Mouse (Mus musculus): ENCODE data around the gene Spg11. TPM values are rescaled to one million over a fixed set of nuclear protein-coding genes. Genes with fewer than 3 reads are reported as not detected.
"Not testable (repeated sequence)": the region's sequence is repeated elsewhere in the genome, so short reads cannot be mapped to it uniquely, and the experiment has no call there.

Spg11 gene
- polyA plus RNA-seq, 1 experiment from 2014 or later, result 7.5 TPM

- ATAC-seq (ENCODE audit: insufficient number of reproducible peaks, low FRiP score, low TSS enrichment, low read depth), result no peak
- Histone ChIP-seq H3K4me1 (0 out of 2 replicates have a peak, but pooled peaks cover 8% of the 10 kb centered on the region), H3K9me3 (no peaks in the 10 kb centered on the region), H3K9ac (no peak overlapping the region), H3K27ac (no peak overlapping the region), H3K4me3 (no peak overlapping the region), H3K27me3 (no peaks in the 10 kb centered on the region), H3K36me3 (peaks cover 5% of the 10 kb centered on the region; the same call in 1 of the 2 replicates), H3K4me2 (no peak overlapping the region)
- WGBS, result 79% methylated on average over 6 of the region's 6 CpGs
Measured at GRCm38 (mm10) chr2:122031970-122032369, 86.2 kb downstream of the Spg11 start.

- Histone ChIP-seq H3K4me3 (peak overlapping the region; percentile 94), H3K27ac (peak overlapping the region; percentile 92), H3K4me2 (peak overlapping the region; percentile 53), H3K9me3 (no peaks in the 10 kb centered on the region), H3K36me3 (no peaks in the 10 kb centered on the region), H3K4me1 (0 out of 2 replicates have a peak, but pooled peaks cover 8% of the 10 kb centered on the region), H3K9ac (peak overlapping the region; percentile 96), H3K27me3 (no peaks in the 10 kb centered on the region)
- 1% methylated on average over 71 of the region's 71 CpGs for WGBS
- ATAC-seq (ENCODE audit: insufficient number of reproducible peaks, low FRiP score, low TSS enrichment, low read depth), result no peak; the same call in none of the 2 replicates
Measured at GRCm38 (mm10) chr2:122028756-122029700, 89.2 kb downstream of the Spg11 start.

GRCm38 (mm10) chr2:122027862-122028755 lies 90.1 kb downstream of the Spg11 start, which contains the start of gene Eif3j1:
Gene Eif3j1, plus strand, starts transcription at chr2:122028546.
- Histone ChIP-seq H3K9me3 (no peaks in the 10 kb centered on the region), H3K27me3 (no peaks in the 10 kb centered on the region), H3K4me1 (0 out of 2 replicates have a peak, but pooled peaks cover 8% of the 10 kb centered on the region), H3K27ac (peak within 1 kb of the TSS; percentile 92), H3K4me2 (peak within 1 kb of the TSS; percentile 53), H3K4me3 (peak within 1 kb of the TSS; percentile 94), H3K36me3 (no peaks in the 10 kb centered on the region), H3K9ac (peak within 1 kb of the TSS; percentile 96)
- WGBS, result 0% methylated on average over 56 of the region's 67 CpGs
- peak; percentile 100 for ATAC-seq (ENCODE audit: insufficient number of reproducible peaks, low FRiP score, low TSS enrichment, low read depth)

- H3K27me3 ChIP-seq; H3K4me2 ChIP-seq; H3K4me3 ChIP-seq; ATAC-seq (ENCODE audit: insufficient number of reproducible peaks, low FRiP score, low TSS enrichment, low read depth); H3K9ac ChIP-seq; H3K9me3 ChIP-seq; H3K36me3 ChIP-seq; H3K4me1 ChIP-seq; H3K27ac ChIP-seq: not testable (repeated sequence)
- WGBS, result 90% methylated on average over 10 of the region's 10 CpGs
Measured at GRCm38 (mm10) chr2:122027091-122027490, 91.1 kb downstream of the Spg11 start.

GRCm38 (mm10) chr2:122022284-122022683 lies 95.9 kb downstream of the Spg11 start:
- Histone ChIP-seq H3K4me3 (no peak overlapping the region), H3K4me2 (no peak overlapping the region), H3K9ac (no peak overlapping the region), H3K27ac (no peak overlapping the region), H3K27me3 (no peaks in the 10 kb centered on the region), H3K4me1 (no peaks in the 10 kb centered on the region), H3K36me3 (no peaks in the 10 kb centered on the region), H3K9me3 (no peaks in the 10 kb centered on the region)
- ATAC-seq (ENCODE audit: insufficient number of reproducible peaks, low FRiP score, low TSS enrichment, low read depth), result no peak
- 82% methylated on average over 2 of the region's 2 CpGs for WGBS

- H3K4me1 ChIP-seq, result no peaks in the 10 kb centered on the region
- WGBS, result 48% methylated on average over 1 of the region's 1 CpGs
- H3K4me3 ChIP-seq, result no peak overlapping the region
- H3K27ac ChIP-seq, result no peak overlapping the region
- no peak for ATAC-seq (ENCODE audit: insufficient number of reproducible peaks, low FRiP score, low TSS enrichment, low read depth)
- H3K4me2 ChIP-seq, result no peak overlapping the region
- no peaks in the 10 kb centered on the region for H3K27me3 ChIP-seq
- peaks cover 5% of the 10 kb centered on the region for H3K36me3 ChIP-seq
- no peaks in the 10 kb centered on the region for H3K9me3 ChIP-seq
- no peak overlapping the region for H3K9ac ChIP-seq
Measured at GRCm38 (mm10) chr2:122018705-122019104, 99.5 kb downstream of the Spg11 start.

- WGBS, result 73% methylated on average over 7 of the region's 7 CpGs
- Histone ChIP-seq H3K4me3 (no peak overlapping the region), H3K36me3 (peaks cover 26% of the 10 kb centered on the region)
Measured at GRCm38 (mm10) chr2:122011441-122011840, 106.7 kb downstream of the Spg11 start.

GRCm38 (mm10) chr2:122008832-122009231 lies 109.4 kb downstream of the Spg11 start:
- Histone ChIP-seq H3K9me3 (no peaks in the 10 kb centered on the region), H3K27me3 (no peaks in the 10 kb centered on the region), H3K27ac (no peak overlapping the region), H3K36me3 (peaks cover 32% of the 10 kb centered on the region), H3K9ac (no peak overlapping the region), H3K4me3 (no peak overlapping the region), H3K4me1 (no peaks in the 10 kb centered on the region), H3K4me2 (no peak overlapping the region)
- WGBS, result 33% methylated on average over 3 of the region's 3 CpGs
- ATAC-seq (ENCODE audit: insufficient number of reproducible peaks, low FRiP score, low TSS enrichment, low read depth), result no peak

More at GRCm38 (mm10) chr2:122011441-122011840, 106.7 kb downstream of the Spg11 start:
- no peaks in the 10 kb centered on the region for H3K9me3 ChIP-seq
- no peak overlapping the region for H3K9ac ChIP-seq
- H3K4me2 ChIP-seq, result no peak overlapping the region
- H3K27me3 ChIP-seq, result no peaks in the 10 kb centered on the region
- no peaks in the 10 kb centered on the region for H3K4me1 ChIP-seq
- H3K27ac ChIP-seq, result no peak overlapping the region
- no peak for ATAC-seq (ENCODE audit: insufficient number of reproducible peaks, low FRiP score, low TSS enrichment, low read depth)

Small RNA genes lying within 50 kb of the gene (microRNA-seq; reads per million reads assigned to microRNA genes)
- not detected for gene Gm47314

Other genes starting within 250 kb of the Spg11 start
- gene Ctdspl2, start 162.4 kb downstream of the Spg11 start, polyA plus RNA-seq (2015; fragmentation: Nextera tagmentation; extraction: Ambion mirVana), result 49.3 and 53.3 TPM in 2 replicates
- gene Mageb3, start 162.3 kb downstream of the Spg11 start, polyA plus RNA-seq (2015; fragmentation: Nextera tagmentation; extraction: Ambion mirVana), result 0.22 TPM in 1 of 2 replicates, not detected in the other
- 11.1 and 11.5 TPM in 2 replicates for gene Eif3j1, start 89.8 kb downstream of the Spg11 start, polyA plus RNA-seq (2015; fragmentation: Nextera tagmentation; extraction: Ambion mirVana)
- gene B2m, start 29.3 kb upstream of the Spg11 start, polyA plus RNA-seq (2015; fragmentation: Nextera tagmentation; extraction: Ambion mirVana), result 344 and 349 TPM in 2 replicates
- gene Trim69, start 42.3 kb upstream of the Spg11 start, polyA plus RNA-seq (2015; fragmentation: Nextera tagmentation; extraction: Ambion mirVana), result 0.10 TPM in 1 of 2 replicates, not detected in the other
- gene Patl2, start 67.8 kb upstream of the Spg11 start, polyA plus RNA-seq (2015; fragmentation: Nextera tagmentation; extraction: Ambion mirVana), result not detected in 2 replicates
- not detected in 2 replicates for gene Terb2, start 67.9 kb upstream of the Spg11 start, polyA plus RNA-seq (2015; fragmentation: Nextera tagmentation; extraction: Ambion mirVana)
- 28.2 and 29.0 TPM in 2 replicates for gene Sord, start 116.4 kb upstream of the Spg11 start, polyA plus RNA-seq (2015; fragmentation: Nextera tagmentation; extraction: Ambion mirVana)
- 0.05 and 0.13 TPM in 2 replicates for gene Duox2, start 180.1 kb upstream of the Spg11 start, polyA plus RNA-seq (2015; fragmentation: Nextera tagmentation; extraction: Ambion mirVana)
- 0.12 and 0.28 TPM in 2 replicates for gene Duoxa2, start 180.5 kb upstream of the Spg11 start, polyA plus RNA-seq (2015; fragmentation: Nextera tagmentation; extraction: Ambion mirVana)
- gene Duoxa1, start 195.3 kb upstream of the Spg11 start, polyA plus RNA-seq (2015; fragmentation: Nextera tagmentation; extraction: Ambion mirVana), result 12.4 and 14.5 TPM in 2 replicates
- gene Duox1, start 197.3 kb upstream of the Spg11 start, polyA plus RNA-seq (2015; fragmentation: Nextera tagmentation; extraction: Ambion mirVana), result 2.5 and 2.7 TPM in 2 replicates